Mouse (Mus musculus) heart, adult 2 months (tissue): Measurements from ENCODE around the gene Nmrk1.

Source experiments
- CTCF ChIP-seq: fragments of 200-600 bp; IDR thresholded peaks from 2 replicates; pipeline ENCODE4 v1.8.1; 2022; ENCODE audit warnings: antibody characterized with exemption, mild to moderate bottlenecking, moderate library complexity
- EP300 ChIP-seq: fragments of 200-500 bp; IDR thresholded peaks from 2 replicates; pipeline ENCODE4 v1.6.1; 2011; ENCODE audit warnings: low read depth, low read length, control low read depth; ENCODE audit not compliant: insufficient read depth

- TF ChIP-seq CTCF (no peak), EP300 (no peak)
These were observed 37.8 kb downstream of the Nmrk1 start for GRCm38 (mm10) chr19:18669551-18669950.
